Mouse (Mus musculus) bone marrow macrophage, adult 2 months (primary cell): ENCODE data around the gene Agap1.

Source experiments
- CTCF ChIP-seq: IDR thresholded peaks from 2 replicates; pipeline ENCODE4 v1.5.1; 2012; ENCODE audit warnings: low read depth, mild to moderate bottlenecking, low read length, moderate library complexity
- POLR2A ChIP-seq: IDR thresholded peaks from 2 replicates; pipeline ENCODE4 v1.6.1; 2012; ENCODE audit warnings: mild to moderate bottlenecking, low read depth, low read length, borderline replicate concordance

GRCm38 (mm10) chr1:89870134-89870905 is 415.7 kb downstream of the Agap1 start:
- no peak for TF ChIP-seq CTCF
- TF ChIP-seq POLR2A = no peak
